9 mouse cellular contexts compared by ENCODE assay signal in the genomic region with DNA sequence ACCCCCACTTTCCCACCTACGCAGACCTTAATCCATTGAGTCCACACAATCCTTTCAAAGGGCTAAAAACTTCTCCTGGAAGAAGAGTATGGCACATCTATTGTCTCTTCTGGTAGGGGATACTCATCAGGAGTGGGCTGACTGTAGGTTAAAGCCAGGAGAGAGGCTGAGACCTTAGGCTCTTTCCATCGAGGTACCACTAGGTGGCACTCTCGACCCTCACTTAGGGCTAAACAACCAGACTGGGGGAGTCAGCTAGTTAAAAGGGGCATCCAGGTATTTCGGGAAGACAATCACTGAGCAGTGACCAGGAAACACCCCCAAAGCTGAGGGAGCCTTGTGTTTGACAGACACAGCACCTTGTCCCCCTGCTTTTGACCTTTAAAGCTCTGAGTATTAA. TPM values are rescaled to one million over a fixed set of nuclear protein-coding genes. Genes with fewer than 3 reads are reported as not detected.
DNase-seq lines count a peak whose midpoint lies in the region; ATAC-seq and TF ChIP-seq lines count a peak whose summit lies in the region.
"Had no signal": no experiment of that assay in that cellular context is flagged by ENCODE, and none has a peak within 500 bp of the region (broad histone marks: within the 10 kb centered on the region; RNA-seq: fewer than 3 reads in every experiment).

No protein-coding gene starts in this region.

- DNase-seq in heart, adult 8-10 months (ENCODE audit: low spot score), result peak; percentile 45
- peak; percentile 45 for DNase-seq in ES-E14 (ENCODE audit: low read depth, low spot score)
- DNase-seq in cerebellum, postnatal 4 days (ENCODE audit: low spot score in 2 of 2), result peak; percentile 27 to 56
- peak; percentile 72 for DNase-seq in heart, postnatal 4 days
- peak; percentile 28 to 61 for DNase-seq in layer of hippocampus, postnatal 25 days (ENCODE audit: extremely low spot score in 1 of 2, low spot score in 1 of 2)
- peak; percentile 76 for DNase-seq in naive thymus-derived CD4-positive, alpha-beta T cell, adult 2 months (ENCODE audit: low read depth)
- DNase-seq in testis, postnatal 14 days (ENCODE audit: low spot score), result peak; percentile 20

- H3K9me3 ChIP-seq in heart, embryonic 11.5 days (replicated peaks; ENCODE audit: control insufficient read depth, low read length), result no peaks in the 10 kb centered on the region
- no peaks in the 10 kb centered on the region for H3K9me3 ChIP-seq in ES-E14 (ENCODE audit: control insufficient read depth, insufficient read depth, low read depth, low read length)

- in situ Hi-C loops in ES-E14 (cut with MboI; ENCODE audit: low sequenced_read_pairs in 2 of 2, unreplicated experiment in 2 of 2), result loop anchor here (10.0 kb wide), 3 partner anchors 134 to 234 kb away; a partner anchor contains a TSS

- no peak for ATAC-seq in heart, embryonic 11.5 days (replicated peaks; ENCODE audit: insufficient number of reproducible peaks, low FRiP score, low TSS enrichment)

- no peak overlapping the region for H3K9ac ChIP-seq in heart, embryonic 11.5 days (ENCODE audit: low read depth, low read length)
- H3K9ac ChIP-seq in ES-E14 (ENCODE audit: insufficient read depth, low read depth, low read length, poor library complexity, severe bottlenecking), result no peak overlapping the region

- H3K4me2 ChIP-seq in heart, embryonic 11.5 days, result no peak overlapping the region

- H3K27ac ChIP-seq in heart, embryonic 11.5 days (ENCODE audit: low read depth, low read length), result no peak overlapping the region
- no peak overlapping the region for H3K27ac ChIP-seq in ES-E14 (ENCODE audit: insufficient read depth, low read depth, low read length, poor library complexity, severe bottlenecking)

- H3K4me3 ChIP-seq in heart, embryonic 11.5 days (ENCODE audit: low read depth, low read length), result no peak overlapping the region
- no peak overlapping the region for H3K4me3 ChIP-seq in ES-E14 (ENCODE audit: insufficient read depth in 1 of 2, low read depth in 1 of 2, low read length in 2 of 2, poor library complexity in 1 of 2, severe bottlenecking in 1 of 2)
- H3K4me3 ChIP-seq: erythroblast, embryonic 14.5 days had no signal

- no peaks in the 10 kb centered on the region for H3K27me3 ChIP-seq in heart, embryonic 11.5 days (ENCODE audit: control insufficient read depth, insufficient read depth, low read length)

- H3K36me3 ChIP-seq in heart, embryonic 11.5 days (ENCODE audit: control insufficient read depth, insufficient read depth, low read length), result no peaks in the 10 kb centered on the region
- H3K36me3 ChIP-seq in ES-E14 (ENCODE audit: control insufficient read depth, insufficient read depth, low read length, poor library complexity, severe bottlenecking), result no peaks in the 10 kb centered on the region

- 13% methylated on average over 4 of the region's 4 CpGs for WGBS in heart, embryonic 11.5 days (ENCODE audit: insufficient replicate concordance)

- H3K4me1 ChIP-seq in heart, embryonic 11.5 days (ENCODE audit: control insufficient read depth, insufficient read depth, low read length), result no peaks in the 10 kb centered on the region
- no peaks in the 10 kb centered on the region for H3K4me1 ChIP-seq in ES-E14 (ENCODE audit: control insufficient read depth in 2 of 2, insufficient read depth in 2 of 2, low read length in 2 of 2, poor library complexity in 1 of 2)

TF ChIP-seq in ES-E14, 5 proteins besides CTCF, POLR2A, EP300 and RAD21:
- TF ChIP-seq ZC3H11A (IDR thresholded peaks at IDR 0.05; ENCODE audit: borderline replicate concordance, low read depth, low read length), result peak; percentile 76
- TF ChIP-seq HCFC1 (IDR thresholded peaks at IDR 0.05; ENCODE audit: borderline replicate concordance, insufficient read depth, low read length), result no peak
- TF ChIP-seq MAFK (IDR thresholded peaks at IDR 0.05; ENCODE audit: insufficient read depth, low read depth, low read length), result no peak
- no peak for TF ChIP-seq CHD2 (IDR thresholded peaks at IDR 0.05; ENCODE audit: low read depth, low read length)

RNA-seq across cellular contexts. Expression of a gene that starts 27.2 kb away (rescaled TPM):
- total RNA-seq in heart, adult 8-10 months (2022), result 10 to 100 TPM in 2 of 4 experiments, 1 to 10 TPM in 2; 9.7 to 13.3 (median 10.0) TPM
- polyA plus RNA-seq in heart, embryonic 11.5 days (2014; fragmentation: Nextera tagmentation; extraction: Ambion mirVana), result 26.6 and 28.2 TPM in 2 replicates
- total RNA-seq in ES-E14 (2012; rRNA removed), result 27.7 and 31.8 TPM in 2 replicates
- total RNA-seq in heart, postnatal 4 days (2021), result 10 to 100 TPM; 17.2 to 17.8 TPM
- total RNA-seq in layer of hippocampus, postnatal 25 days (2021), result 10 to 100 TPM; 29.2 to 34.6 TPM

Comparison
In these comparisons a context has a peak if more than half of its experiments do, and no peak if none do; other contexts are left out.
1. DNase-seq: peak in every context shown above with its lines; median percentile 76 in naive thymus-derived CD4-positive, alpha-beta T cell, adult 2 months; 72 in heart, postnatal 4 days; 45 in heart, adult 8-10 months; 45 in ES-E14; 44 in layer of hippocampus, postnatal 25 days; 42 in cerebellum, postnatal 4 days; 20 in testis, postnatal 14 days.